Mouse (Mus musculus) thymus, postnatal 25 days (tissue): ENCODE measurements around the gene Mrtfb.

Experiments
- DNase-seq: peaks from one replicate; pipeline ENCODE4 v3.0.0; 2022

Gene Mrtfb

GRCm38 (mm10) chr16:13445461-13445860 is 189.2 kb downstream of the Mrtfb start:
- no peak for DNase-seq

- DNase-seq: no peak
These were observed 190.2 kb downstream of the Mrtfb start for GRCm38 (mm10) chr16:13446488-13446887.

- DNase-seq: no peak
These were observed 190.6 kb downstream of the Mrtfb start for GRCm38 (mm10) chr16:13446971-13447283.

- DNase-seq: peak; percentile 21
These were observed 191.2 kb downstream of the Mrtfb start for GRCm38 (mm10) chr16:13447284-13448050.

GRCm38 (mm10) chr16:13448051-13448705 is 191.9 kb downstream of the Mrtfb start:
- DNase-seq: peak; percentile 22

GRCm38 (mm10) chr16:13448706-13449090 is 192.4 kb downstream of the Mrtfb start:
- DNase-seq: no peak

- no peak for DNase-seq
These were observed 193.2 kb downstream of the Mrtfb start for GRCm38 (mm10) chr16:13449491-13449890.

GRCm38 (mm10) chr16:13450831-13451230 is 194.6 kb downstream of the Mrtfb start:
- no peak for DNase-seq

GRCm38 (mm10) chr16:13451991-13452390 is 195.7 kb downstream of the Mrtfb start:
- DNase-seq: no peak

GRCm38 (mm10) chr16:13452661-13453060 is 196.4 kb downstream of the Mrtfb start:
- DNase-seq: no peak

- DNase-seq: no peak
These were observed 197.8 kb downstream of the Mrtfb start for GRCm38 (mm10) chr16:13454026-13454600.

- DNase-seq: no peak
These were observed 199.3 kb downstream of the Mrtfb start for GRCm38 (mm10) chr16:13455560-13455959.

- no peak for DNase-seq
These were observed 202.3 kb downstream of the Mrtfb start for GRCm38 (mm10) chr16:13458556-13458955.

- DNase-seq: no peak
These were observed 203.8 kb downstream of the Mrtfb start for GRCm38 (mm10) chr16:13460071-13460470.

- no peak for DNase-seq
These were observed 204.6 kb downstream of the Mrtfb start for GRCm38 (mm10) chr16:13460777-13461408.

- DNase-seq: no peak
These were observed 208.4 kb downstream of the Mrtfb start for GRCm38 (mm10) chr16:13464662-13465061.
